Comparison of ENCODE assay signal across 19 mouse cellular contexts in the genomic region with DNA sequence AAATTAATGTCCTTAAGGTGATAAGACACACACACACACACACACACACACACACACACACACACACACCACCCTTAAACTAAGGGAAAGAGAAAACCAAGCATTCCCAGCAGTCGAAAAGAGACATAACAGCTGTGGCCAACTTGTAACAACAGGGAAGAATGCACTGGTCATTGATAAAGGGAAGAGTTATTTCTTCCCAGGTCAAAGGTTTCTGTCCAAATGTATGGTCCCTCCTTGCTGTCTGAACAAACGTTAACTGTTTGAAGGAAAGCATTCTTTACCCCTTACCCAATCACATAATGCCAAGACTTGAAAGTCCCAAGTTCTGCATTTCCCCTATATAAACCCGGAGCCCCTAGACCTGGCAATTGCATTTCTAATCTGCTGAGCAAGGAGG.
"Had no signal": no experiment of that assay in that cellular context is flagged by ENCODE, and none has a peak within 500 bp of the region (broad histone marks: within the 10 kb centered on the region; RNA-seq: fewer than 3 reads in every experiment).

No protein-coding gene starts in this region.

- DNase-seq: kidney, adult 8-10 months; left cerebral cortex, postnatal 4 days; liver, postnatal 0 days; lung, postnatal 10 days; lung, postnatal 4 days; retina, postnatal 1 day; thymus, postnatal 25 days had no signal

- H3K9me3 ChIP-seq: limb, embryonic 12.5 days; limb, embryonic 15.5 days; lung, embryonic 15.5 days; midbrain, embryonic 12.5 days; midbrain, embryonic 15.5 days; neural tube, embryonic 12.5 days; neural tube, embryonic 15.5 days had no signal

- H3K27ac ChIP-seq: hindbrain, postnatal 0 days; limb, embryonic 12.5 days; limb, embryonic 15.5 days; liver, embryonic 14.5 days; lung, embryonic 15.5 days; midbrain, embryonic 12.5 days; midbrain, embryonic 15.5 days; neural tube, embryonic 12.5 days; neural tube, embryonic 15.5 days had no signal

- ATAC-seq: hindbrain, postnatal 0 days; inflammation-experienced regulatory T-cells, adult 6 months; intestine, embryonic 16.5 days; liver, postnatal 0 days; midbrain, embryonic 15.5 days had no signal

- H3K4me2 ChIP-seq: limb, embryonic 12.5 days; limb, embryonic 15.5 days; liver, embryonic 11.5 days; lung, embryonic 15.5 days; midbrain, embryonic 12.5 days; midbrain, embryonic 15.5 days; neural tube, embryonic 12.5 days; neural tube, embryonic 15.5 days had no signal

- H3K36me3 ChIP-seq: limb, embryonic 12.5 days; limb, embryonic 15.5 days; lung, embryonic 15.5 days; midbrain, embryonic 12.5 days; midbrain, embryonic 15.5 days; neural tube, embryonic 12.5 days; neural tube, embryonic 15.5 days had no signal

- H3K9ac ChIP-seq: limb, embryonic 12.5 days; limb, embryonic 15.5 days; liver, embryonic 14.5 days; liver, postnatal 0 days; lung, embryonic 15.5 days; midbrain, embryonic 12.5 days; midbrain, embryonic 15.5 days; neural tube, embryonic 12.5 days; neural tube, embryonic 15.5 days had no signal

- H3K4me3 ChIP-seq: limb, embryonic 12.5 days; limb, embryonic 15.5 days; lung, embryonic 15.5 days; midbrain, embryonic 12.5 days; midbrain, embryonic 15.5 days; neural tube, embryonic 12.5 days; neural tube, embryonic 15.5 days had no signal

- H3K4me1 ChIP-seq: limb, embryonic 12.5 days; limb, embryonic 15.5 days; lung, embryonic 15.5 days; midbrain, embryonic 12.5 days; midbrain, embryonic 15.5 days; neural tube, embryonic 12.5 days; neural tube, embryonic 15.5 days had no signal

- H3K27me3 ChIP-seq: limb, embryonic 12.5 days; limb, embryonic 15.5 days; lung, embryonic 15.5 days; midbrain, embryonic 12.5 days; midbrain, embryonic 15.5 days; neural tube, embryonic 12.5 days; neural tube, embryonic 15.5 days had no signal
